Mouse (Mus musculus): ENCODE measurements around the gene Prmt8.

DNA sequence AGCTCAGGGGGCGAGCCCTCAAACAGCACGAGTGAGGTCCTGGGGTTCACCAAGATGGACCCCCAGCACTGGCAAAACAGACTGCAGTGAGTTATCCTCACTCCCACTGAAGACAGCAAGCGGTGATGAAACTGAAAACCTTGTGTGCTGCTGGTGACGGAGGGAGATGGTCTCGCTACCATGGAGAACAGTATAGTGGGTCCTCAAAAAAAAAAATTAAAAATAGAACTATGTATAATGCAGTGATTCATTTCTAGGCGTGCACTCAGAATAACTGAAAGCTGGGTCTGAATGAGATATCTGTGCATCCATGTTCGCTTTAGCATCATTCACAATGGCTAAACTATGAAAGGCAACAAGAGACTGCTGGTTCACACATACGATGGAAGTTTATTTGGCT lies 20.5 kb downstream of the Prmt8 start:
- TF ChIP-seq CTCF (IDR thresholded peaks at IDR 0.05; ENCODE audit: low read depth, low read length) (no peak), POLR2A (IDR thresholded peaks at IDR 0.05; ENCODE audit: insufficient read depth, low read length) (no peak), EP300 (IDR thresholded peaks at IDR 0.05; ENCODE audit: insufficient read depth, low read depth, low read length) (no peak)

Data from ES-Bruce4 (cell line).